ENCODE assay signal across 25 mouse cellular contexts in genomic region chr2:101963367-101963766, GRCm38 (mm10).
DNase-seq lines count a peak whose midpoint lies in the region; ATAC-seq lines count a peak whose summit lies in the region.
"Had no signal": no experiment of that assay in that cellular context is flagged by ENCODE, and none has a peak within 500 bp of the region (broad histone marks: within the 10 kb centered on the region; RNA-seq: fewer than 3 reads in every experiment).

No protein-coding gene starts in this region.

- H3K9me3 ChIP-seq in kidney, embryonic 14.5 days (ENCODE audit: control insufficient read depth, low read length), result no peaks in the 10 kb centered on the region
- no peaks in the 10 kb centered on the region for H3K9me3 ChIP-seq in midbrain, embryonic 11.5 days (ENCODE audit: control insufficient read depth, low read length)
- H3K9me3 ChIP-seq in midbrain, embryonic 16.5 days (replicated peaks; ENCODE audit: control insufficient read depth, low read length, poor library complexity, severe bottlenecking), result no peaks in the 10 kb centered on the region
- no peaks in the 10 kb centered on the region for H3K9me3 ChIP-seq in limb, embryonic 10.5 days (replicated peaks)
- H3K9me3 ChIP-seq: heart, embryonic 10.5 days; heart, embryonic 15.5 days; hindbrain, embryonic 12.5 days; liver, embryonic 15.5 days; midbrain, embryonic 15.5 days; neural tube, embryonic 12.5 days had no signal

- no peak overlapping the region for H3K4me2 ChIP-seq in kidney, embryonic 14.5 days (replicated peaks; ENCODE audit: low read depth, low read length)
- no peak overlapping the region for H3K4me2 ChIP-seq in midbrain, embryonic 11.5 days
- no peak overlapping the region for H3K4me2 ChIP-seq in midbrain, embryonic 16.5 days (ENCODE audit: low read length)
- H3K4me2 ChIP-seq: heart, embryonic 15.5 days; hindbrain, embryonic 12.5 days; liver, embryonic 15.5 days; midbrain, embryonic 15.5 days; neural tube, embryonic 12.5 days had no signal

- H3K4me1 ChIP-seq in kidney, embryonic 14.5 days (ENCODE audit: control insufficient read depth, insufficient read depth, low read length), result peaks cover 37% of the 10 kb centered on the region
- H3K4me1 ChIP-seq in midbrain, embryonic 11.5 days (ENCODE audit: control insufficient read depth, insufficient read depth, low read length), result peaks cover 28% of the 10 kb centered on the region
- H3K4me1 ChIP-seq in midbrain, embryonic 16.5 days (ENCODE audit: control insufficient read depth, insufficient read depth, low read length), result peaks cover 40% of the 10 kb centered on the region
- peaks cover 71% of the 10 kb centered on the region for H3K4me1 ChIP-seq in limb, embryonic 10.5 days

- no peak for ATAC-seq in kidney, embryonic 14.5 days (ENCODE audit: low FRiP score, low TSS enrichment)
- ATAC-seq in midbrain, embryonic 11.5 days (ENCODE audit: low FRiP score), result 0 out of 2 replicates have a peak, but pooled peaks have one; percentile 12
- ATAC-seq in midbrain, embryonic 16.5 days, result no peak
- ATAC-seq: CD4-positive, CD25-positive, alpha-beta regulatory T cell, adult 4 months; forebrain, embryonic 16.5 days; inflammation-experienced regulatory T-cells, adult 6 months; midbrain, embryonic 15.5 days had no signal

- H3K9ac ChIP-seq in kidney, embryonic 14.5 days (ENCODE audit: low read depth, low read length), result no peak overlapping the region
- no peak overlapping the region for H3K9ac ChIP-seq in midbrain, embryonic 11.5 days (ENCODE audit: low read length)
- no peak overlapping the region for H3K9ac ChIP-seq in midbrain, embryonic 16.5 days (ENCODE audit: low read depth, low read length)
- H3K9ac ChIP-seq: heart, embryonic 15.5 days; hindbrain, embryonic 12.5 days; liver, embryonic 15.5 days; midbrain, embryonic 15.5 days; neural tube, embryonic 12.5 days had no signal

- no peaks in the 10 kb centered on the region for H3K36me3 ChIP-seq in kidney, embryonic 14.5 days (ENCODE audit: control insufficient read depth, insufficient read depth, low read length)
- no peaks in the 10 kb centered on the region for H3K36me3 ChIP-seq in midbrain, embryonic 11.5 days (ENCODE audit: control insufficient read depth, insufficient read depth, low read length)
- H3K36me3 ChIP-seq in midbrain, embryonic 16.5 days (ENCODE audit: control insufficient read depth, insufficient read depth, low read length), result no peaks in the 10 kb centered on the region
- H3K36me3 ChIP-seq in limb, embryonic 10.5 days, result no peaks in the 10 kb centered on the region
- H3K36me3 ChIP-seq: heart, embryonic 10.5 days; heart, embryonic 15.5 days; hindbrain, embryonic 12.5 days; liver, embryonic 15.5 days; midbrain, embryonic 15.5 days; neural tube, embryonic 12.5 days had no signal

- H3K27me3 ChIP-seq in kidney, embryonic 14.5 days (ENCODE audit: control insufficient read depth, insufficient read depth, low read length), result no peaks in the 10 kb centered on the region
- no peaks in the 10 kb centered on the region for H3K27me3 ChIP-seq in midbrain, embryonic 11.5 days (ENCODE audit: control insufficient read depth, insufficient read depth, low read length)
- H3K27me3 ChIP-seq in midbrain, embryonic 16.5 days (ENCODE audit: control insufficient read depth, insufficient read depth, low read depth, low read length), result no peaks in the 10 kb centered on the region
- H3K27me3 ChIP-seq in limb, embryonic 10.5 days (ENCODE audit: low read depth, poor library complexity, severe bottlenecking), result no peaks in the 10 kb centered on the region
- H3K27me3 ChIP-seq: heart, embryonic 15.5 days; hindbrain, embryonic 12.5 days; liver, embryonic 15.5 days; midbrain, embryonic 15.5 days; neural tube, embryonic 12.5 days had no signal

- DNase-seq in heart, adult 11 months, result peak; percentile 85
- no peak for DNase-seq in heart, adult 18-20 months
- DNase-seq in kidney, adult 8-10 months, result peak; percentile 25 to 37
- no peak for DNase-seq in midbrain, embryonic 11.5 days (ENCODE audit: low spot score, missing footprints)
- DNase-seq in limb, embryonic 10.5 days (ENCODE audit: low spot score), result no peak
- no peak for DNase-seq in testis, postnatal 10 days (ENCODE audit: low spot score)
- DNase-seq: adrenal gland, postnatal 14 days; cerebellum, adult 18-20 months; gastrocnemius, postnatal 10 days; kidney, adult 18-20 months; layer of hippocampus, adult 9-11 months; right cerebral cortex, adult 18-20 months had no signal

- 62% methylated on average over 3 of the region's 3 CpGs for WGBS in kidney, embryonic 14.5 days
- 56% methylated on average over 3 of the region's 3 CpGs for WGBS in midbrain, embryonic 11.5 days
- 51% methylated on average over 3 of the region's 3 CpGs for WGBS in midbrain, embryonic 16.5 days
- 84% methylated on average over 3 of the region's 3 CpGs for WGBS in limb, embryonic 10.5 days

- no peak overlapping the region for H3K27ac ChIP-seq in kidney, embryonic 14.5 days (ENCODE audit: low read depth, low read length)
- no peak overlapping the region for H3K27ac ChIP-seq in midbrain, embryonic 11.5 days (ENCODE audit: low read depth, low read length)
- H3K27ac ChIP-seq in midbrain, embryonic 16.5 days (ENCODE audit: low read length), result no peak overlapping the region
- peak overlapping the region; percentile 51; the same call in 1 of the 2 replicates for H3K27ac ChIP-seq in limb, embryonic 10.5 days
- H3K27ac ChIP-seq: heart, embryonic 10.5 days; heart, embryonic 15.5 days; hindbrain, embryonic 12.5 days; liver, embryonic 15.5 days; macrophage; midbrain, embryonic 15.5 days; neural tube, embryonic 12.5 days had no signal

- H3K4me3 ChIP-seq in kidney, embryonic 14.5 days (ENCODE audit: low read length), result no peak overlapping the region
- H3K4me3 ChIP-seq in midbrain, embryonic 11.5 days (ENCODE audit: low read depth, low read length), result no peak overlapping the region
- H3K4me3 ChIP-seq in midbrain, embryonic 16.5 days (ENCODE audit: low read depth, low read length), result no peak overlapping the region
- no peak overlapping the region for H3K4me3 ChIP-seq in limb, embryonic 10.5 days
- H3K4me3 ChIP-seq: heart, embryonic 10.5 days; heart, embryonic 15.5 days; hindbrain, embryonic 12.5 days; liver, embryonic 15.5 days; midbrain, embryonic 15.5 days; myocyte; neural tube, embryonic 12.5 days had no signal

Comparison
In these comparisons a context has a peak if more than half of its experiments do, and no peak if none do; other contexts are left out.
1. DNase-seq: peak in heart, adult 11 months (single experiment) and kidney, adult 8-10 months (2 of 2); none in heart, adult 18-20 months (0 of 2), midbrain, embryonic 11.5 days (single experiment), limb, embryonic 10.5 days (single experiment) and testis, postnatal 10 days (single experiment).